Mouse (Mus musculus): ENCODE data around the gene Abhd8. TPM values are rescaled to one million over a fixed set of nuclear protein-coding genes. Genes with fewer than 3 reads are reported as not detected.

Abhd8 gene
- polyA plus RNA-seq, 1 experiment from 2014 or later: 73.0 TPM

DNA sequence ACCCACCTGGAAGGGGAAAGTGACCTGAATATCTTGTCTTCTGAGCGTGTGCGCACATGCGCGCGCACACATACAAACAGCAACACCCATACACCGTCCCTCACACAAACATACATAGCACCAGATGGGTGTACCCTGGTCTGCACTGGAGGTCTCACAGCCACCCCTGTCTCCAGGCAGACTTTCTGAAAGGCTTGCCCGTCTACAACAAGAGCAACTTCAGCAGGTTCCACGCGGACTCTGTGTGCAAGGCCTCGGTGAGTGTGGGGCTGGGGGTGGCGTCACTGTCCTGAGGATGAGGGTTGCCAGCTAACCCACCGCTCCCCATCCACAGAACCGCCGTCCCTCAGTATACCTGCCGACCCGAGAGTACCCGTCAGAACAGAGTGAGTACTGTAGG is 8.4 kb upstream of the Abhd8 start:
- no peaks in the 10 kb centered on the region for H3K27me3 ChIP-seq
- in situ Hi-C loops (cut with MboI; ENCODE audit: low pct_unique_long_range_greater_than_20kb): no loop called here
- no peak for ATAC-seq
- TF ChIP-seq CTCF (IDR thresholded peaks at IDR 0.05): no peak
- ChIA-PET CTCF (no interaction called here), POLR2A (no interaction called here)
- DNase-seq (ENCODE audit: low read depth, low spot score): no peak

DNA sequence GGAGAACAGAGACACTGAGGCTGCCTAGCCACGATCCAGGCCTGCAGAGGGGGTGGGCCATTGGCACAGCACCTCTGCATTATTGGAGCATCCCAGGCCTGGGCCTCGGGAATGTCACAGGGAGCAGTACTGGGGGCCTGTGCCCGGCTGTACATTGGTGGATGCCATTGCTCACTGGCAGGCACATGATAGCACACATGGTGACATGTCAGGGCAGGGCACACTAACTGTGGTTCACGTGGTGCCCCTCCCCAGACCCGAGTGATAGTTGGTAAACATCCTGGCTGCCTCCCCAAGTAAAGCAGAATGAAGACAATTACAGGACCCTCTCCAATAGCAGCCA is 7.4 kb upstream of the Abhd8 start:
- POLR2A ChIA-PET: no interaction called here
- ATAC-seq (no peak), DNase-seq (ENCODE audit: low read depth, low spot score) (no peak)
- CTCF ChIA-PET: no interaction called here
- no peaks in the 10 kb centered on the region for H3K27me3 ChIP-seq
- TF ChIP-seq CTCF (IDR thresholded peaks at IDR 0.05): no peak
- in situ Hi-C loops (cut with MboI; ENCODE audit: low pct_unique_long_range_greater_than_20kb): no loop called here

DNA sequence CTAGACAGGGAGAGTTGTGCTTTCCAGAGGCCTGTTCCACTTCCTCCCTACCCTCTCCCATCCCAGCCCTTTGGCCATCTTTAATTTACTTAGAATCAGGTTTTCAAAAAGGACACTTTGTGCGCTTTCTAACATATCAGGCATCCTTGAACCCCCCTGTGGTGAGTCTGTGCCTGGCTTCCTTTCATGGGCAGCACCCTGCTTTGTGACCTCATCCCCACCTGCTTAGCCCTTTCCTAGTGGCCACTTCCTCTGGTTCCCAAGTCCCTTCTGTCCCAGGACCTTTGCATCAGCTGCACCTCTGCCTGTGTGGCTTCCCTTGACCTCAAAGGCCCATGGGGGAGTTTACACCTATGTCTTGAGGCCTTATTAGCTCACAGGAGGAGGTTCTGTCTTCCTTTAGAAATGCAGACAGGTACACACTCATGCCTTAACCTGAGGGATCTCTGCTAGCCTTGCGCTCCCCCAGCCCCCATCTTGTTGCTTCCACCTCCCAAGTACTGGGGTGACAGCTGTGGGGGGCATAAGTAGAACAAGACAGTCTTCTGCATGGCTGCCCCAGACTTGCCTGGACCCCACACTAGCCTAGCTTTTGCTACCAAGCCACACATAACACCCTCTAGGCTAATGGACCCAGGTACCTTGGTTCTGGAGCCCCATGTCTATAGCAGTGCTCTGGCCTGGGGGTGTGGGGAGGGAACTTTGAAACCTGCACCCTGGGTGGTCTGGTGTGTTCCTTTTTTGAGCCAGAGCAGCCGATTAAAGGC is 6.9 kb upstream of the Abhd8 start:
- in situ Hi-C loops (cut with MboI; ENCODE audit: low pct_unique_long_range_greater_than_20kb): no loop called here
- DNase-seq (ENCODE audit: low read depth, low spot score) (no peak), ATAC-seq (no peak)
- POLR2A ChIA-PET: interaction anchor here (0.6 kb wide), 1 partner anchor 213 kb away, joined by 3 read pairs; no protein-coding TSS in a partner anchor
- TF ChIP-seq CTCF (IDR thresholded peaks at IDR 0.05): no peak
- CTCF ChIA-PET: no interaction called here
- H3K27me3 ChIP-seq: no peaks in the 10 kb centered on the region

DNA sequence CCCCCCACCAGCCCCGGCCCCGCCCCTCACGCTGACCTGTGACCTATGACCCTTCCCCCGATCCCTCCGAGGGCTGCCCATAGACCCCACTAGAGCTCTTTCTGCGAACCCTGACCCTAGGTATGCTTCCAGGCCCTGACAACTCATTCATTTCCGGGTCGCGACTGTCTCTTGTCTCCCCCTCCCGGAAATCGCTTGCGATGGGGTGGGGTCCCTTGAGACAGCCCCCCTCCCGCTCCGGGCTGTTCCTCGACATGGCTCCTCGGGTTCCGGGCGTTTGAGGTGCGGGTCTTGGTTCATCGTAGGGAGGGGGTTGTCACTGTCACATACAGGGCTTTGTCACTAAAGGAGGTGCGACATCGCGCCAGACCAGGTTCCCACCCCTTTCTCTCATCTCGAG is 6.0 kb upstream of the Abhd8 start:
- DNase-seq (ENCODE audit: low read depth, low spot score): no peak
- in situ Hi-C loops (cut with MboI; ENCODE audit: low pct_unique_long_range_greater_than_20kb): no loop called here
- no peak for ATAC-seq
- no peaks in the 10 kb centered on the region for H3K27me3 ChIP-seq
- CTCF ChIA-PET: interaction anchor here (0.9 kb wide), 1 partner anchor 49 kb away, joined by 4 read pairs; no protein-coding TSS in a partner anchor
- POLR2A ChIA-PET: interaction anchor here (0.6 to 1.8 kb wide), 2 partner anchors 10 to 19 kb away, joined by 5 to 6 read pairs; partner anchors contain the start of gene Gtpbp3
- TF ChIP-seq CTCF (IDR thresholded peaks at IDR 0.05): no peak

DNA sequence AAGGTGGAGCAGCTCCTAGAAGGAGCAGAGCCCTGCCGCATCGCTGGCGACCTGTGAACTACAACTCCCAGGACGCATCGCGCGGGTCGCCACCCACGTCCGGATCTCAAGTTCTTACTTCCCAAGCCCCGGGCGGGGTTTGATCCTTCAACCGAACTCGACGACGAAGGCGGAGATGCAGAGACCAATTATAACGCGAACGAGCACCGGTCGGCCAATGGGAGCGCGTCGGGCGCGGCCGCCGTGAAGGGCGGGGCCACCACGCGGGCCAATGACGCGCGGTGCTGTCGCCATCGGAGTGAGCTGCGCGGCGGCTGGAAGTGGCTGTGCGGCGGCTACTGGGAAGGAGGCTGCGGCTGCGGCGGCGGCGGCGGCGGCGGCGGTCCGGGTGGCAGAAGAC is 5.5 kb upstream of the Abhd8 start, which contains the start of gene Dda1:
Dda1 (plus strand) TSS at position 284 of the 400 bp plus-strand sequence.
- H3K27me3 ChIP-seq: no peaks in the 10 kb centered on the region
- in situ Hi-C loops (cut with MboI; ENCODE audit: low pct_unique_long_range_greater_than_20kb): no loop called here
- no peak for TF ChIP-seq CTCF (IDR thresholded peaks at IDR 0.05)
- ChIA-PET POLR2A (interaction anchor here (1.8 kb wide), 1 partner anchor 19 kb away, joined by 6 read pairs; the partner anchor contains the start of gene Gtpbp3), CTCF (interaction anchor here (0.9 kb wide), 1 partner anchor 50 kb away, joined by 4 read pairs; no protein-coding TSS in a partner anchor)
- DNase-seq (ENCODE audit: low read depth, low spot score) (peak; percentile 88), ATAC-seq (peak; percentile 61)

DNA sequence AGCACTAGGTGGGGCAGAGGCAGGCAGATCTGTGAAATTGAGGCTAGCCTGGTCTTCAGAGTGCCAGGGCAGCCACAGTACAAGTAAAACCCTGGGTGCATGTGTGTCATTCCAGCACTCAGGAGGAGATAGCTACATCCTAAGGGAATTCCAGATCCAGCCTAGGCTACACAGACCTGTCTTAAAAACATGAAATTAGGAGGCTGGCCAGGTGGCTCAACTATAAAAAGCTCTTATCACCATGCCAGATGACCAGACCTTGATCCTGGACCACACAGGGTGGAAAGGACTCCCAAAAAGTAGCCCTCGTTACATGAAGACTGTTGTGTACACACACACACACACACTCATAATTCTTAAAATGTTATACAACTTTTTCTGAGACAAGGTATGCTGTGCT is 4.5 kb upstream of the Abhd8 start:
- DNase-seq (ENCODE audit: low read depth, low spot score) (no peak), ATAC-seq (no peak)
- TF ChIP-seq CTCF (IDR thresholded peaks at IDR 0.05): no peak
- H3K27me3 ChIP-seq: no peaks in the 10 kb centered on the region
- in situ Hi-C loops (cut with MboI; ENCODE audit: low pct_unique_long_range_greater_than_20kb): no loop called here
- CTCF ChIA-PET: interaction anchor here (1.3 to 1.5 kb wide), 2 partner anchors 10 to 27 kb away, joined by 3 to 6 read pairs; no protein-coding TSS in a partner anchor
- POLR2A ChIA-PET: interaction anchor here (0.5 to 1.8 kb wide), 2 partner anchors 18 to 20 kb away, joined by 3 to 6 read pairs; partner anchors contain the start of gene Gtpbp3

DNA sequence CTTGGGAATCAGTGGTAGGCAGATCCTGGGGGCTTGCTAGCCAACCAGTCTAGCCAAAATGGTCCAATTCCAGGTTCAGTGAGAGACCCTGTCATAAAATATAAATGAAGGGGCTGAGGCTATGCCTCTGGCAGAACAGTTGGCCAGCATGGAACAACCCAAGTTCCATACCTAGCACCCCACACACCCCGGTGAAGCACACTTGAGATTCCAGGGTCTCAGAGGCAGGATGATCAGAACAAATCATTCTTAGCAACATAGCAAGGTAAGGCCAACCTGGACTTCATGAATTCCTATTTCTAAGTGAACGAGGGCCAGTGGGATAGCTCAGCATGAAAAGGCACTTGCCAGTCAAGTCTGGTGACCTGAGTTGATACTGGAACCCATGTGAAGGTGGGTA is 3.7 kb upstream of the Abhd8 start:
- TF ChIP-seq CTCF (IDR thresholded peaks at IDR 0.05): no peak
- ATAC-seq (no peak), DNase-seq (ENCODE audit: low read depth, low spot score) (no peak)
- in situ Hi-C loops (cut with MboI; ENCODE audit: low pct_unique_long_range_greater_than_20kb): no loop called here
- H3K27me3 ChIP-seq: no peaks in the 10 kb centered on the region
- POLR2A ChIA-PET: interaction anchor here (0.7 kb wide), 1 partner anchor 9 kb away, joined by 3 read pairs; no protein-coding TSS in a partner anchor
- CTCF ChIA-PET: interaction anchor here (1.3 to 1.5 kb wide), 2 partner anchors 11 to 26 kb away, joined by 3 to 6 read pairs; no protein-coding TSS in a partner anchor

DNA sequence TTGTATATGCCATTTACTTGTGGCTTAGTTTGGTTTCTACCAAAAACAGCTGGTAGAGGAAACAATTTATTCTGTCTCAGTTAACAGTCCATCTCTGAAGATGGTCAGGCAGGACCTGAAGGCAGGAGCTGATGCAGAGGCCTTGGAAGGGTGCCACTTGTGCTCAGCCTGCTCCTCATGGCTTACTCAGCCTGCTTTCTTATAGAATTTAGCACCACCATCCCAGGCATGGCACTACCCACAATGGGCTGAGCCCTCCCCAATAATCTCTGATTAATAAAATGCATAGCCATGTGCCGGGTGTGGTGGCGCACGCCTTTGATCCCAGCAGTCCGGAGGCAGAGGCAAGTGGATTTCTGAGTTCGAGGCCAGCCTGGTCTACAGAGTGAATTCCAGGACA is 2.7 kb upstream of the Abhd8 start:
- no peak for DNase-seq (ENCODE audit: low read depth, low spot score)
- TF ChIP-seq CTCF (IDR thresholded peaks at IDR 0.05): no peak
- POLR2A ChIA-PET: interaction anchor here (1.5 kb wide), 1 partner anchor 30 kb away, joined by 3 read pairs; no protein-coding TSS in a partner anchor
- H3K27me3 ChIP-seq: no peaks in the 10 kb centered on the region
- in situ Hi-C loops (cut with MboI; ENCODE audit: low pct_unique_long_range_greater_than_20kb): no loop called here
- ATAC-seq: no peak
- CTCF ChIA-PET: no interaction called here

DNA sequence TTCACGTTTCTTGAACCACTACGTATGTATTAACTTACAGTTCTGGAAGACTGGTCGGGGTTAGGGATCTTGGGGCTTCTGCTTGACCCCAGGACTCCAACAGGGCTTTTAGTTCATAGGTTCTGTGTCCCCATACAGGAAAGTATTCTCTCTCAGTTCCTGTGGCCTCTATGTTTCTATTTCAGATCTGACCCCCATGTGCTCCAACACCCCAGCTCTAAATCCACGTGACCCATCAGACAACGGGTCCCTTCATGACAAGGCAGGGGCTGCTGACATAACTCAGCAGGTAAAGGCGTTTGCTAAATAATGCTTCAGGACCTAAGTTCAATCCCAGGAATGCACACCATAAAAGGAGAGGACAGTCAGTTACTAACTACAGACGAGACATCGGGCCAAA is 2.3 kb upstream of the Abhd8 start:
- in situ Hi-C loops (cut with MboI; ENCODE audit: low pct_unique_long_range_greater_than_20kb): no loop called here
- no peaks in the 10 kb centered on the region for H3K27me3 ChIP-seq
- ChIA-PET POLR2A (interaction anchor here (1.5 kb wide), 1 partner anchor 31 kb away, joined by 3 read pairs; no protein-coding TSS in a partner anchor), CTCF (interaction anchor here (0.9 to 2.4 kb wide), 2 partner anchors 12 to 24 kb away, joined by 3 to 6 read pairs; no protein-coding TSS in a partner anchor)
- ATAC-seq (no peak), DNase-seq (ENCODE audit: low read depth, low spot score) (no peak)
- no peak for TF ChIP-seq CTCF (IDR thresholded peaks at IDR 0.05)

DNA sequence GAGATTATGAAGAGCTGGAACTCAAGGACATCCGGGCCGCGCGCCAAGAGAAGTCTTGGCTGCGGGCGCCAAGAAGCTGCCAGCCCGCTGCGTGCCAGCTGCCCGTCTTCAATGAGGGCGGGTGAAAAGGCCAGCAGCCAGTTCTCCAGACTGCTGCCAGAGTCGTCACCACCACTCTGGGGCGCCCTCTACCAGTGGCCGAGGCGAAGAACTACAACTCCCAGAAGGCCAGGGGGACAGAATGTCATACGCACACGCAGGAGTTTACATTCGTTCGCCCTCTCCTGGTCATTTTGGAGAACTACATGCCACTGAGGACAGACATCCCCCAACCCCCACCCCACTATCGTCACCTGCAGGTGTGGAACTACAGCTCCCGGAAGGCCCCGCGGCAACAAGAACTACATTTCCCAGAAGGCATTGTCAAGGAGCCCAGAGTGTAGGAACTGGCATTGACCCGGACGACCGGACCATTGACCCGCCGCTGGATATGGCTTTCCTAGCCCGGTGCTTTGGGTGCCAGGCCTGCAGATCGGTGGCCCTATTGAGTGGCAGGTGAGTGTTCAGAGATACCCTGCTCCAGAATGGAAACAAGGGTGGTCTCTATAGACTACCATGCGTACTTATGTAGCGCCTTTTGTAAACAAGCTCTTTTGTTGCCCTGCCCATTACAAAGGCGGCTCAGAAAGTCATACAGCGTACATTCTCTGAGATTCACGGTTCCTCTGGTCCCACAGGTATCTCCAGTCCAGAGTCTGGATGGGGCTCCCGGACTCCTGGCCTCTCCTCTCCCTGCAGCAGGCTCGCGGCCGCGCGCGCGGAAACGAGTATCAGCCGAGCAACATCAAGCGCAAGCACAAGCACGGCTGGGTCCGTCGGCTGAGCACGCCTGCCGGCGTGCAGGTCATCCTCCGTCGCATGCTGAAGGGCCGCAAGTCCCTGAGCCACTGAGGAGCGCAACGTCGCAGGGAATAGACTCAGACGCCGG is 1.4 kb upstream of the Abhd8 start, which contains the start of gene Mrpl34:
Mrpl34 (plus strand) TSS at position 447 of the 988 bp plus-strand sequence.
- TF ChIP-seq CTCF (IDR thresholded peaks at IDR 0.05): no peak
- peak; percentile 71 for ATAC-seq
- H3K27me3 ChIP-seq: no peaks in the 10 kb centered on the region
- DNase-seq (ENCODE audit: low read depth, low spot score): peak; percentile 99
- ChIA-PET CTCF (interaction anchor here (0.7 to 3.9 kb wide), 15 partner anchors 13 to 196 kb away, joined by 3 to 29 read pairs (median 4); no protein-coding TSS in a partner anchor), POLR2A (interaction anchor here (0.8 to 2.6 kb wide), 5 partner anchors 8 to 70 kb away, joined by 3 to 7 read pairs (median 3); no protein-coding TSS in a partner anchor)
- in situ Hi-C loops (cut with MboI; ENCODE audit: low pct_unique_long_range_greater_than_20kb): no loop called here

Measured in Patski (cell line).